Mouse (Mus musculus): ENCODE data around the gene D1Ertd622e. TPM values are rescaled to one million over a fixed set of nuclear protein-coding genes. Genes with fewer than 3 reads are reported as not detected.
"Not testable (repeated sequence)": the region's sequence is repeated elsewhere in the genome, so short reads cannot be mapped to it uniquely, and the experiment has no call there.

D1Ertd622e gene
- total RNA-seq, 2 experiments from 2014 or later, result 16.6 to 20.4 TPM

GRCm38 (mm10) chr1:97585106-97585505 lies 76.8 kb downstream of the D1Ertd622e start:
- intact Hi-C loops (cut with DNase I), result no loop called here
- DNase-seq, result no peak

- intact Hi-C loops (cut with DNase I), result no loop called here
- DNase-seq, result no peak
Observed at GRCm38 (mm10) chr1:97584171-97584570, 77.7 kb downstream of the D1Ertd622e start.

- DNase-seq, result no peak
- intact Hi-C loops (cut with DNase I), result no loop called here
Observed at GRCm38 (mm10) chr1:97583085-97583484, 78.8 kb downstream of the D1Ertd622e start.

- DNase-seq; intact Hi-C loops (cut with DNase I): not testable (repeated sequence)
Observed at GRCm38 (mm10) chr1:97580680-97581079, 81.2 kb downstream of the D1Ertd622e start.

- DNase-seq, result no peak
- intact Hi-C loops (cut with DNase I), result no loop called here
Observed at GRCm38 (mm10) chr1:97580270-97580669, 81.6 kb downstream of the D1Ertd622e start.

- intact Hi-C loops (cut with DNase I), result no loop called here
- no peak for DNase-seq
Observed at GRCm38 (mm10) chr1:97578025-97578417, 83.9 kb downstream of the D1Ertd622e start.

GRCm38 (mm10) chr1:97577062-97578024 lies 84.5 kb downstream of the D1Ertd622e start:
- DNase-seq, result no peak
- intact Hi-C loops (cut with DNase I), result no loop called here

GRCm38 (mm10) chr1:97576576-97576975 lies 85.3 kb downstream of the D1Ertd622e start:
- DNase-seq, result no peak
- intact Hi-C loops (cut with DNase I), result no loop called here

- intact Hi-C loops (cut with DNase I), result no loop called here
- no peak for DNase-seq
Observed at GRCm38 (mm10) chr1:97570814-97571213, 91.1 kb downstream of the D1Ertd622e start.

GRCm38 (mm10) chr1:97567956-97568355 lies 93.9 kb downstream of the D1Ertd622e start:
- intact Hi-C loops (cut with DNase I), result no loop called here
- DNase-seq, result no peak

- intact Hi-C loops (cut with DNase I), result no loop called here
- DNase-seq, result no peak
Observed at GRCm38 (mm10) chr1:97564641-97565040, 97.2 kb downstream of the D1Ertd622e start.

- intact Hi-C loops (cut with DNase I), result no loop called here
Observed at GRCm38 (mm10) chr1:97562867-97563266, 99.0 kb downstream of the D1Ertd622e start.

More at GRCm38 (mm10) chr1:97562867-97563266, 99.0 kb downstream of the D1Ertd622e start:
- no peak for DNase-seq

Other genes starting within 250 kb of the D1Ertd622e start
- gene Gin1, start 108.1 kb upstream of the D1Ertd622e start, total RNA-seq (2021), result 1 to 10 TPM; 2.9 to 3.1 TPM
- gene Ppip5k2, start 108.3 kb upstream of the D1Ertd622e start, total RNA-seq (2021), result 1 to 10 TPM; 1.7 to 2.0 TPM

All from gastrocnemius, postnatal 36 days (tissue).